ENCODE assay signal across 8 mouse cellular contexts in the genomic region with DNA sequence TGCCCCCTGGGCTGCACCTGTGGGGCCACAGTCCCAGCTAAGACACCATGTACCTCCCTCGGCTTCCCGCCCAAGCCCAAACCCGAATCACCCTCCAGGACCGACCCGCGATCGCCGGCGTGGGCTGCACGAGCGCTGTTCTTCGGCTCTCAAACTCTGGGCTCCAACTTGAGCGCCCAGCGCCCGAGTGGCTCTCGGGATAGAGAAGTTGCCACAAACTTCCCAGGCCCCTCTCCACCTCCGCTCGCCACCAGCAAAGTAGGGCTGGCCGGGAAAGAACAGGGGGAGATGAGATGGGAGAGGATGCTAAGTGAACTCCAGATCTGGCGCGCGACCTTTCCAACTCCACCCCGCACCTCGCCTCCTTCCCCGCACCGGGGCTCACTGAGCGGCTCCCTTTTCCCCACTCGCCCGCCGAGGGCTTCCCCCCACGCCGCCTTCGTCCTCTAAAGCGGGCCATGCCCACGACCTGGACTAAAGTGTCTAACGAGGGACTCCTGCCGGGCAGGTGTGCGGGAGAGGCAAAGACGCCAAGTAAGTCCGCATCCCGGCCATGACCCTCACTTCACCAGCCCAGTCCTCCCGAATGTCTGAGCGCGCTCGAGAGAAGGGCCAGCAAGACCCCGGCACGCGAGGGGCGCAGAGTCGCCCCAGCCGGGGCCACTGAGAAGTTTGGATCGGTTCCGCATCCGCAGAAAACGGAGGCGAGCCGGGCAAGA. TPM values are rescaled to one million over a fixed set of nuclear protein-coding genes. Genes with fewer than 3 reads are reported as not detected.
DNase-seq lines count a peak whose midpoint lies in the region; ATAC-seq lines count a peak whose summit lies in the region.

No protein-coding gene starts in this region.

- intact Hi-C loops in left cerebral cortex, postnatal 14 days (cut with DNase I): loop anchor here (10.0 kb wide), 2 partner anchors 353 to 847 kb away; no protein-coding TSS in a partner anchor

- H3K4me1 ChIP-seq in embryonic facial prominence, embryonic 14.5 days (ENCODE audit: control insufficient read depth, insufficient read depth, low read length): no peaks in the 10 kb centered on the region
- H3K4me1 ChIP-seq in stomach, embryonic 15.5 days: peaks cover 15% of the 10 kb centered on the region

- H3K4me2 ChIP-seq in embryonic facial prominence, embryonic 14.5 days (ENCODE audit: low read depth, low read length): peak overlapping the region; percentile 99
- peak overlapping the region; percentile 99 for H3K4me2 ChIP-seq in stomach, embryonic 15.5 days

- WGBS in embryonic facial prominence, embryonic 14.5 days: under 1% methylated on average over 36 of the region's 57 CpGs
- WGBS in stomach, embryonic 15.5 days: under 1% methylated on average over 56 of the region's 57 CpGs

- H3K4me3 ChIP-seq in embryonic facial prominence, embryonic 14.5 days (ENCODE audit: low read depth, low read length): peak overlapping the region; percentile 71
- H3K4me3 ChIP-seq in stomach, embryonic 15.5 days (replicated peaks): peak overlapping the region; percentile 54

- ATAC-seq in activated CD4-positive, CD25-positive, alpha-beta regulatory T cell, adult 4 months: peak; percentile 1
- peak; percentile 4; the same call in 1 of the 2 replicates for ATAC-seq in embryonic facial prominence, embryonic 14.5 days (ENCODE audit: low read depth)
- no peak for ATAC-seq in stomach, embryonic 15.5 days (ENCODE audit: insufficient read depth, low FRiP score, low read depth)

- H3K9me3 ChIP-seq in embryonic facial prominence, embryonic 14.5 days (ENCODE audit: control insufficient read depth, low read length): no peaks in the 10 kb centered on the region
- H3K9me3 ChIP-seq in stomach, embryonic 15.5 days: no peaks in the 10 kb centered on the region

- H3K9ac ChIP-seq in embryonic facial prominence, embryonic 14.5 days (ENCODE audit: low read depth, low read length): peak overlapping the region; percentile 71
- peak overlapping the region; percentile 23; the same call in 1 of the 2 replicates for H3K9ac ChIP-seq in stomach, embryonic 15.5 days

- no peaks in the 10 kb centered on the region for H3K36me3 ChIP-seq in embryonic facial prominence, embryonic 14.5 days (ENCODE audit: control insufficient read depth, insufficient read depth, low read length)
- no peaks in the 10 kb centered on the region for H3K36me3 ChIP-seq in stomach, embryonic 15.5 days

- peak; percentile 18 to 46 for DNase-seq in layer of hippocampus, postnatal 10 days (ENCODE audit: low spot score in 2 of 2)
- DNase-seq in layer of hippocampus, adult 8-10 months (ENCODE audit: low spot score in 2 of 2): no peak
- no peak for DNase-seq in embryonic facial prominence, embryonic 14.5 days (ENCODE audit: low spot score)
- peak; percentile 59 for DNase-seq in induced T-regulatory cell, adult 2 months (ENCODE audit: low read depth)
- DNase-seq in lung, postnatal 10 days: peak; percentile 8
- no peak for DNase-seq in left cerebral cortex, postnatal 14 days (ENCODE audit: low spot score in 2 of 2)

- peaks cover 58% of the 10 kb centered on the region for H3K27me3 ChIP-seq in embryonic facial prominence, embryonic 14.5 days (replicated peaks; ENCODE audit: control insufficient read depth, insufficient read depth, low read length)
- peaks cover 53% of the 10 kb centered on the region for H3K27me3 ChIP-seq in stomach, embryonic 15.5 days (replicated peaks)

- H3K27ac ChIP-seq in embryonic facial prominence, embryonic 14.5 days (replicated peaks; ENCODE audit: low read depth, low read length): no peak overlapping the region
- no peak overlapping the region for H3K27ac ChIP-seq in stomach, embryonic 15.5 days

RNA-seq across cellular contexts. Expression of a gene that starts 1.2 kb away (rescaled TPM):
- 10 to 100 TPM; 81.8 to 86.4 TPM for total RNA-seq in layer of hippocampus, postnatal 10 days (2021)
- total RNA-seq in layer of hippocampus, adult 8-10 months (2022): 10 to 100 TPM; 82.6 to 97.6 (median 91.6) TPM
- 10 to 100 TPM; 41.0 to 63.4 TPM for polyA plus RNA-seq in activated CD4-positive, CD25-positive, alpha-beta regulatory T cell, adult 4 months (2017; shearing (Covaris generic))
- 18.8 and 20.0 TPM in 2 replicates for polyA plus RNA-seq in embryonic facial prominence, embryonic 14.5 days (2014; fragmentation: Nextera tagmentation; extraction: Ambion mirVana)
- 6.0 and 6.5 TPM in 2 replicates for polyA plus RNA-seq in stomach, embryonic 15.5 days (2015; fragmentation: Nextera tagmentation; extraction: Ambion mirVana)
- 100 to 1,000 TPM; 142 to 148 TPM for total RNA-seq in left cerebral cortex, postnatal 14 days (2021)

Comparison
In these comparisons a context has a peak if more than half of its experiments do, and no peak if none do; other contexts are left out.
1. DNase-seq: peak in layer of hippocampus, postnatal 10 days (2 of 2), induced T-regulatory cell, adult 2 months (single experiment) and lung, postnatal 10 days (single experiment); none in layer of hippocampus, adult 8-10 months (0 of 2), embryonic facial prominence, embryonic 14.5 days (single experiment) and left cerebral cortex, postnatal 14 days (0 of 2).